Mouse (Mus musculus) forebrain, embryonic 13.5 days (tissue): ENCODE results near the gene Ptpn11. TPM values are rescaled to one million over a fixed set of nuclear protein-coding genes. Genes with fewer than 3 reads are reported as not detected.
"Not testable (repeated sequence)": the region's sequence is repeated elsewhere in the genome, so short reads cannot be mapped to it uniquely, and the experiment has no call there.

ENCODE experiments used
- ATAC-seq: fragments of 200-750 bp; cut with Nextera tagmentation; 2 replicates; pipeline ENCODE4 v1.8.0; 2017
- H3K27ac ChIP-seq: fragments of 300-500 bp; sonication (generic); 2 replicates; pipeline ENCODE4 v1.5.1; 2015; ENCODE audit warnings: inconsistent platforms, mild to moderate bottlenecking, moderate library complexity
- H3K27me3 ChIP-seq: fragments of 300-500 bp; sonication (generic); 2 replicates; pipeline ENCODE4 v1.6.1; 2015; ENCODE audit warnings: mild to moderate bottlenecking, inconsistent platforms
- H3K36me3 ChIP-seq: fragments of 300-500 bp; sonication (generic); 2 replicates; pipeline ENCODE4 v1.6.1; 2015; ENCODE audit warnings: mild to moderate bottlenecking, inconsistent platforms; ENCODE audit not compliant: poor library complexity, severe bottlenecking
- H3K4me1 ChIP-seq: fragments of 300-500 bp; sonication (generic); 2 replicates; pipeline ENCODE4 v1.6.1; 2015; ENCODE audit warnings: inconsistent platforms
- H3K4me2 ChIP-seq: fragments of 300-500 bp; sonication (generic); 2 replicates; pipeline ENCODE4 v1.6.1; 2015; ENCODE audit warnings: inconsistent platforms, mild to moderate bottlenecking, moderate library complexity
- H3K4me3 ChIP-seq: fragments of 300-500 bp; sonication (generic); 2 replicates; pipeline ENCODE4 v1.5.1; 2015; ENCODE audit warnings: mild to moderate bottlenecking, inconsistent platforms
- H3K9ac ChIP-seq: fragments of 300-500 bp; sonication (generic); 2 replicates; pipeline ENCODE4 v1.6.1; 2015; ENCODE audit warnings: mild to moderate bottlenecking, inconsistent platforms
- H3K9me3 ChIP-seq: fragments of 300-500 bp; sonication (generic); replicated peaks from 2 replicates; pipeline ENCODE4 v1.6.1; 2016; ENCODE audit warnings: inconsistent platforms
- WGBS: fragments of 180-500 bp; shearing (Covaris S2); methylation state at CpG from one replicate; pipeline ENCODE4 v1.1.7; 2015; 5-methylcytosine and 5-hydroxymethylcytosine counted together
- polyA plus RNA-seq: library from polyadenylated mRNA; unstranded; fragments of >200 nt; fragmentation: Nextera tagmentation; extraction: Ambion mirVana; gene quantifications from 2 replicates; pipeline ENCODE4 v1.2.1, GENCODE M21; 2015

Gene Ptpn11
- polyA plus RNA-seq, 1 experiment from 2014 or later = 27.8 TPM

DNA sequence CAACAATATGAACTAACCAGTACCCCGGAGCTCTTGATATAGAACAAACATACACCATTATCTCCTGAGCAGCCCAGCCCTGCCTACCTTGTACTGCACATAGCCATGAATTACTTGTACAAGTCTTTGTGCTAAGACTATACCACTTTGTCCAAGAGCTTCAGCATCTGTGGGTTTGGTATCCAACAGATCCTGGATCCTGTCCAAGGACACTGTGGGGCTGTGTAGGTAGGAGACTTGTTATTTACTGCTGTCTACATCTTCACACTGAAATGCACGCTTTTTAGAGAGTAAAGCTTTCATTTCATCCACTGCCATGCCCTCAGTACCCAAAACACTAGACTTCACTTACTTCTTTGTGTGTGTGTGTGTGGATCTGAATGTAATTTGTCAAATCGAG lies 33.7 kb upstream of the Ptpn11 start:
- peaks cover 24% of the 10 kb centered on the region for H3K4me1 ChIP-seq
- H3K36me3 ChIP-seq = no peaks in the 10 kb centered on the region
- no peak overlapping the region for H3K4me2 ChIP-seq
- no peaks in the 10 kb centered on the region for H3K27me3 ChIP-seq
- H3K4me3 ChIP-seq = no peak overlapping the region
- WGBS = 76% methylated on average over 3 of the region's 3 CpGs
- ATAC-seq = no peak
- H3K9ac ChIP-seq = no peak overlapping the region
- no peak overlapping the region for H3K27ac ChIP-seq
- H3K9me3 ChIP-seq = no peaks in the 10 kb centered on the region

DNA sequence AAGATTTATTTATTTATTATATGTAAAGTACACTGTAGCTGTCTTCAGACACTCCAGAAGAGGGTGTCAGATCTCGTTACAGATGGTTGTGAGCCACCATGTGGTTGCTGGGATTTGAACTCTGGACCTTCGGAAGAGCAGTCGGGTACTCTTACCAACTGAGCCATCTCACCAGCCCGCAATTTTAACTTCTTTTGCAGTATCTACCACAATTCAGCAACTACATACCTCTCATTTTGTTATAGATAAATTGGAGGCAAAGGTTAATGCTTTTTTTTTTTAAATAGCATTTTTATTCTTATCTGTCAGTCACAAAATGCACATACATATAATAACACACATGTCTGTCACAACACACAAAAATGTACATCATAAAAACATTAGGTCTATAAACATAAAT lies 32.8 kb upstream of the Ptpn11 start:
- not testable (repeated sequence) for H3K9ac ChIP-seq, H3K4me2 ChIP-seq, H3K27me3 ChIP-seq, H3K36me3 ChIP-seq, H3K4me3 ChIP-seq, H3K27ac ChIP-seq, H3K9me3 ChIP-seq, ATAC-seq
- peaks cover 26% of the 10 kb centered on the region for H3K4me1 ChIP-seq
- 94% methylated on average over 4 of the region's 4 CpGs for WGBS

DNA sequence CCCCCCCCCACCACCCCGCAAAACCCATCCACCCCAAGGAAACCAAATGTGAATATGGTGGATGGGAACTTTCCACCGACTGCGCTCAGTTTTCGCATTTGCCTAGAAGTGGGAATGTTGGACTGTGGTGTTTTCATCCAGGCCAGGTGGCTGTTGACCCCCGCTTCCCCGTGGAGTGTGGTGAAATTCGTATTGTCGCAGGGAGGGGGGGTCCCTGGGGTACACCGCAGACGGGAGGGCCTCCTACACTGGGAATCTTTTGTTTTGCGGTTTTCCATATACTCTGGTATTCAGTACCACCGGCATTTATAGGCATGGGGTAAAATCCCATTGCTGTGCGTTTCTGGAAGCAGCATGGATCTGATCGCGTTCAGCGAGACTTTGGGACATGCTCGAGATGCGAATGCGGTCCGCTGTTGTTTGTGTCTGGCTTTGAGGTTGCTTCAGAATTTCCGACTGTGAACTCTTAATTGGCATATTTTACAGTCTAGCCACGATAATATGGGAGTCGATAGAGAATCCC lies 30.2 kb upstream of the Ptpn11 start:
- Histone ChIP-seq H3K9ac (peak overlapping the region; percentile 96), H3K27me3 (no peaks in the 10 kb centered on the region), H3K4me1 (peaks cover 26% of the 10 kb centered on the region), H3K36me3 (0 out of 2 replicates have a peak, but pooled peaks cover 2% of the 10 kb centered on the region), H3K27ac (peak overlapping the region; percentile 95), H3K4me3 (peak overlapping the region; percentile 96), H3K4me2 (peak overlapping the region; percentile 88), H3K9me3 (no peaks in the 10 kb centered on the region)
- WGBS = 8% methylated on average over 22 of the region's 23 CpGs
- ATAC-seq = 0 out of 2 replicates have a peak, but pooled peaks have one; percentile 1

DNA sequence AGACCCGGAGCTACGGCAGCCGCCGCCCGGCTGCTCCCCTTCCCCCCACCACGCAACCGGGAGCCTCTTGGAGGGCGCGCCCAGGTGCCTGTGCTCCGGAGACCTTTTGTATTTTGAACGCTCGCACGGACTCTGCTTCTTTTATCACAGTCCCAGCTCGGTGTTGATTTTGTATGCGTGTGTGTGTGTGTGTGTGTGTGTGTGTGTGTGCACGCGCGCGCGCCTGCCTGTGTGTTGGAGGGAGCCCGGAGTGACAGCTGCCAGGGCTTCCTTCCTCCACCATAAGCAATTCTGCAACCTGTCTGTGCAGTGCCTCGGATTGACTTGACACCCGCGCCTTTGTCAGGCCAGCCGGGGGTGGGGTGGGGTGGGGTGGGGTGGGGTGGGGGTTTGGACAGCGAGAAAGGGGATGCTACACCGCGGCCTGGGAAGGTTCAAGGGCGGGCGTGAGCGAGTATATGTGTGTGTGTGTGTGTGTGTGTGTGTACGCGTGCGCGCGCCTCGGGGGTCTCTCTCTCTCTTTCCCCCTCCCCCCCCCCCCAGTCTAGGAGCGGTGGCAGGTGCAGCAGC lies 29.6 kb upstream of the Ptpn11 start:
- peak overlapping the region; percentile 88 for H3K4me2 ChIP-seq
- ATAC-seq = peak; percentile 52

DNA sequence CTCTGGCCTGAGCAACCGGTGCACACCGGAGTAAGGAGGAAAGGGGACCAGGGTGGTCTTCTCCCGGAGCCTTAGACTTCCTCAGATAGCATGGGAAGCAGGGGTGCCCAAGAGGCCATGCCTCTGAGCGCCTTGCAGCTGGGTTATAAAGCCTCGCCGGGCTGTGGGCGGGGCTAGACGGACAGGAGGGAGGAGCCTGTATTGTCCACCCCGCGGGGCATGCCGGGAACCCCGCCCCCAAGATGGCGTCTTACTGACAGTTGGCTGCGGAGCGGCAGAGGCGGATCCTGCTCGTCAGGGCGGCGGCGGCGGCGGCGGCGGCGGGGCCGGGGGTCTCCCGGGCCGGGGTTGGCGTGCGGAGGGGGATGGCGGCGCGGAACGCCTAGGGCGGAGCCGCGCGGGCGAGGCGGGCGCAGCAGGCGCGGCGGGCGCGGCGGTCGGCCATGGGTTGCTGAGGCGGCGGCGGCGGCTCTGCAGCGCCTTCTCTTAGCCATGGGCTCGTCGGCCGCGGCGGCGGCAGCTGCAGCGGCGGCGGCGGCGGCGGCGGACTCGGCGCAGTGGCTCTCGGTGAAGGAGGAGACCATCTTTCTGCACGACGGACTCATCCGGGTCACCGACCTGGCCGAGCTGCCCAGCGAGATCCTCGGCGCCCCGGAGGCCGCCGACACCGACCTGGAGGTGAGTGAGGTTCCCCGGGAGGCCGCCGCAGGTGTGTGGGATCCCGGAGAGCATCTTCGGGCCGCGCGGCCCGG lies 29.0 kb upstream of the Ptpn11 start, which contains the start of gene Hectd4:
Gene Hectd4 (plus strand): TSS at position 240 of the 752 bp plus-strand sequence.
- H3K9me3 ChIP-seq = no peaks in the 10 kb centered on the region
- peak within 1 kb of the TSS; percentile 96 for H3K9ac ChIP-seq
- H3K4me3 ChIP-seq = peak within 1 kb of the TSS; percentile 96
- peak within 1 kb of the TSS; percentile 88 for H3K4me2 ChIP-seq
- peak within 1 kb of the TSS; percentile 95 for H3K27ac ChIP-seq
- H3K27me3 ChIP-seq = no peaks in the 10 kb centered on the region
- H3K4me1 ChIP-seq = peaks cover 26% of the 10 kb centered on the region
- under 1% methylated on average over 40 of the region's 90 CpGs for WGBS
- H3K36me3 ChIP-seq = 0 out of 2 replicates have a peak, but pooled peaks cover 4% of the 10 kb centered on the region
- peak; percentile 88 for ATAC-seq

More for the DNA sequence above, 29.6 kb upstream of the Ptpn11 start:
- H3K4me1 ChIP-seq = peaks cover 26% of the 10 kb centered on the region
- 0 out of 2 replicates have a peak, but pooled peaks cover 4% of the 10 kb centered on the region for H3K36me3 ChIP-seq
- peak overlapping the region; percentile 96 for H3K9ac ChIP-seq
- H3K9me3 ChIP-seq = no peaks in the 10 kb centered on the region
- H3K4me3 ChIP-seq = peak overlapping the region; percentile 96
- WGBS = 1% methylated on average over 32 of the region's 38 CpGs
- peak overlapping the region; percentile 95 for H3K27ac ChIP-seq
- H3K27me3 ChIP-seq = no peaks in the 10 kb centered on the region

DNA sequence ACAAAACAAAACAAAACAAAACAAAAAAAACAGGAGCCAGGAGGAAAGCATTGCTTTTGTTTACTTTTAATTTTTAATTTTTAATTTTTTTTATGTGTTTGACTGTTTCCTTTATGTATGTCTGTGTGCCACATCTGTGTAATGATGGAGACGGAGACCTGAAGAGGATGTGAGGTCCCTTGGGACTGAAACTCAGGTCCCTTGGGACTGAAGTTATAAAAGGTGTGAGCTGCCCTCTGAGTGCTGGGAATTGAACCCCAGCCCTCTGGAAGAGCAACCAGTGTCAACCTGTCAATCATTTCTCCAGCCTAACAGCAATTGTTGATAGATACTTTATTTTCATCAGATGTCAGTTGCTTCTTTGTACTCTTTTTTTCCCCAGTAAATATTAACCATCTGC lies 28.0 kb upstream of the Ptpn11 start:
- no peak for ATAC-seq
- Histone ChIP-seq H3K9ac (no peak overlapping the region), H3K4me3 (no peak overlapping the region), H3K4me1 (peaks cover 22% of the 10 kb centered on the region), H3K27ac (no peak overlapping the region), H3K27me3 (no peaks in the 10 kb centered on the region), H3K9me3 (no peaks in the 10 kb centered on the region), H3K36me3 (0 out of 2 replicates have a peak, but pooled peaks cover 4% of the 10 kb centered on the region), H3K4me2 (no peak overlapping the region)
- 96% methylated on average over 1 of the region's 1 CpGs for WGBS

DNA sequence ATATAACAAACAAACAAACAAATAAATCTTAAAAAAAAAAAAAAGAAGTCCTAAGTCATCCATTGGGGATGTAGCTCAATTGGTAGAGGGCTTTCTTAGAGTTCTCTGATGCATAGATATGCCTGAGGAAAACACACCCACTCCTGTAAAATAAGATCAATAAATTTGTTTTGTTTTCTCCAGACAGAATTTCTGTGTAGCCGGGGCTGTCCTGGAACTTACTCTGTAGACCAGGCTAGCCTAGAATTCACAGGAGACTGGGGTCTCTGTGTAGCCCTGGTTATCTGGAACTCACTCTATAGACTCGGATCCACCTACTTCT lies 26.1 kb upstream of the Ptpn11 start:
- Histone ChIP-seq H3K9ac (no peak overlapping the region), H3K36me3 (peaks cover 19% of the 10 kb centered on the region), H3K4me3 (no peak overlapping the region), H3K9me3 (no peaks in the 10 kb centered on the region), H3K27me3 (no peaks in the 10 kb centered on the region), H3K4me1 (peaks cover 14% of the 10 kb centered on the region), H3K4me2 (no peak overlapping the region), H3K27ac (no peak overlapping the region)
- ATAC-seq = no peak
- WGBS = 79% methylated on average over 2 of the region's 2 CpGs

DNA sequence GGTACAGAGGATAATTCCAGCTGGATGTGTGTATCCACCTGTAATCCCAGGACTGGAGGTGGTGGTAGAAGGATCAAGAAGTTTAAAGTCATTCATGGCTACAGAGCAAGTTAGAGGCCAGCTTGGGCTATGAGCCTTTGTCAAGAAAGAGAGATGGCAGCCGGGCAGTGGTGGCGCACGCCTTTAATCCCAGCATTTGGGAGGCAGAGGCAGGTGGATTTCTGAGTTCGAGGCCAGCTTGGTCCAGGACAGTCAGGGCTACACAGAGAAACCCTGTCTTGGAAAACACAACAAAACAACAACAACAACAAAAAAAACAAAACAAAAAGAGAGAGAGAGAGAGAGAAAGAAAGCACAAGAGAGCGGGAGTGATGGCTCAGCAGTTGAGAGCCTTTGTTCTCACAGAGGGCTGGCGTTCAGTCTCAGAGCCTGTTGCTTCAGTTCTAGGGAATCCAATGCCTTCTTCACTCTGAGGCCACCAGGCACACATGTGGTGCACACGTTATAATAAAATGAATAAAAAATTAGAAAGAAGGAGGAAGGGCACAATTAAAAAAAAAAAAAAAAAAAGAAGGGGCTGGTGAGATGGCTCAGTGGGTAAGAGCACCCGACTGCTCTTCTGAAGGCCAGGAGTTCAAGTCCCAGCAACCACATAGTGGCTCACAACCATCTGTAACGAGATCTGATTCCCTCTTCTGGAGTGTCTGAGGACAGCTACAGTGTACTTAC lies 25.6 kb upstream of the Ptpn11 start:
- peaks cover 24% of the 10 kb centered on the region for H3K36me3 ChIP-seq
- not testable (repeated sequence) for ATAC-seq, H3K27me3 ChIP-seq, H3K9me3 ChIP-seq, H3K27ac ChIP-seq, H3K4me3 ChIP-seq, H3K4me1 ChIP-seq, H3K9ac ChIP-seq, H3K4me2 ChIP-seq
- 82% methylated on average over 9 of the region's 9 CpGs for WGBS

DNA sequence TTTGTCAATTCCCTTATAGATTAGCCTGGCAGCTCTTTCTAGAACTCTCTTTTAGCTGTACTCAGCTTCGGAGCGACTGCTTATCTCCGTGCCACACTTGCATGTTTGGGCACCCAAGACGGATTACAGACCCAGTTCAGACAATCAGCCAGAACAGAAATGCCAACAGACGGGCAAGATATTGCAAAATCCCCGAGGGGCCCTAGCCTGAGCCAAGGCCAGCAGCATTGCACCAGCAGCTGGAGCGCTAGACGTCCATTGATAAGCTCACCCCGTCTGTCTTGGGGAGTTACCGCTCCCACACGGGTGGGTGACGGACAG lies 24.9 kb upstream of the Ptpn11 start:
- H3K9me3 ChIP-seq = no peaks in the 10 kb centered on the region
- no peak for ATAC-seq
- H3K4me2 ChIP-seq = no peak overlapping the region
- peaks cover 30% of the 10 kb centered on the region for H3K36me3 ChIP-seq
- no peak overlapping the region for H3K27ac ChIP-seq
- WGBS = 81% methylated on average over 12 of the region's 12 CpGs
- H3K4me3 ChIP-seq = no peak overlapping the region
- 0 out of 2 replicates have a peak, but pooled peaks cover 3% of the 10 kb centered on the region for H3K4me1 ChIP-seq
- no peaks in the 10 kb centered on the region for H3K27me3 ChIP-seq
- H3K9ac ChIP-seq = no peak overlapping the region

DNA sequence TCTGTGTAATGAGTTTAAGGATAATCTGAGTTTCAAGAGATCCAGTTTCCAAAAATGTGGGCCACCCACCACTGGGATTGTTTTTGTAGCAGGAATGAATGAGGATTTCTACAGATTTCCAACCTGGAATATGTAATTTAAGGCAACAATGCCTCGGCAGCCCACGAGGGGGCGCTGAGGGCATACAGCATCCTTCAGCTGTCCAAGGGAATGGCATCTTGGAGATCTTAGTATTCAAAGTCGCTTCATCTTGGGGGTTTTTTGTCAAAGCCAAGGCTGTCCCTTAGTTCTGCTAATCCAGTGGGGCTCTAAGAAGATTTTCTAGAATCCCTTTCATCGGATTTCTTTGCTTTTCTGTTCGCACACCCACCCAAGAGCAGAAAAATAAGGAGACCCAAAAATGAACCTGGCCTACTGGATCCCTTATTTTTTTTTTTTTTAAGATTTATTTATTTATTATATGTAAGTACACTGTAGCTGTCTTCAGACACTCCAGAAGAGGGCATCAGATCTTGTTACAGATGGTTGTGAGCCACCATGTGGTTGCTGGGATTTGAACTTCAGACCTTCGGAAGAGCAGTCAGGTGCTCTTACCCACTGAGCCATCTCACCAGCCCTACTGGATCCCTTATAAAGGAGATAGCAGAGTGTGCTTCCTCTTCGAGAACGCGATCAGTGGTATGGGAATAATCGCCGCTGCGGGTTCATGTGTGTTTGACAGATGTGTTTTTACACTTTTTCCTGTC lies 24.4 kb upstream of the Ptpn11 start:
- no peak overlapping the region for H3K4me3 ChIP-seq
- H3K4me2 ChIP-seq = no peak overlapping the region
- no peak overlapping the region for H3K9ac ChIP-seq
- 0 out of 2 replicates have a peak, but pooled peaks cover 3% of the 10 kb centered on the region for H3K4me1 ChIP-seq
- H3K36me3 ChIP-seq = peaks cover 36% of the 10 kb centered on the region
- 49% methylated on average over 13 of the region's 13 CpGs for WGBS
- H3K27ac ChIP-seq = no peak overlapping the region
- H3K9me3 ChIP-seq = no peaks in the 10 kb centered on the region
- no peak for ATAC-seq
- H3K27me3 ChIP-seq = no peaks in the 10 kb centered on the region

DNA sequence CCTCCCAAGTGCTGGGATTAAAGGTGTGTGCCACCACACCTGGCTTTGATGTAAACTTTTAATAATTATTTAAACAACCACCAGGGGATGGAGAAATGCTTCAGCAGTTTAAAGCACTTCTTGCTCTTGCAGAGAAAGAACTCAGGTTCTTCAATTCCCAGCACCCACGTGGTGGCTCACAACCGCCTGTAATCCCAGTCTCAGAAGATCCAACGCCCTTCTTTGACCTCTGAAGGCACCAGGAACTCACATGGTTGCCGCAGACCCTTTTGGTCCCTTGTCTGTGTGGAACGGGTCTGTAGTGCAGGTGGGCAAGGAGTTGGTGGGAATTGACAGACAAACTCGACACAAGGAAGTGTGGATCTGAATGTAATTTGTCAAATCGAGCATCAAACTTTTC lies 23.5 kb upstream of the Ptpn11 start:
- H3K36me3 ChIP-seq = peaks cover 44% of the 10 kb centered on the region
- H3K4me1 ChIP-seq = 0 out of 2 replicates have a peak, but pooled peaks cover 1% of the 10 kb centered on the region
- no peaks in the 10 kb centered on the region for H3K9me3 ChIP-seq
- ATAC-seq = no peak
- no peak overlapping the region for H3K9ac ChIP-seq
- no peak overlapping the region for H3K4me2 ChIP-seq
- 57% methylated on average over 7 of the region's 7 CpGs for WGBS
- H3K4me3 ChIP-seq = no peak overlapping the region
- no peaks in the 10 kb centered on the region for H3K27me3 ChIP-seq
- no peak overlapping the region for H3K27ac ChIP-seq
